Mouse (Mus musculus) MEL (cell line): ENCODE results near the gene Zfp804a.

Source experiments
- CHD1 ChIP-seq: IDR thresholded peaks from 2 replicates; pipeline ENCODE4 v1.6.1; 2012; ENCODE audit warnings: low read depth, mild to moderate bottlenecking, inconsistent platforms, low read length, improper control_type of control experiment
- CHD2 ChIP-seq: IDR thresholded peaks from 2 replicates; pipeline ENCODE4 v1.6.1; 2011; ENCODE audit warnings: low read length, improper control_type of control experiment
- CTCF ChIP-seq, 3 experiments: IDR thresholded peaks in 2 of 3; conservative IDR thresholded peaks in 1 of 3; 2 replicates each; pipeline ENCODE4 v1.5.1; 2011 to 2012; ENCODE audit warnings: low read length in 3 of 3, low read depth in 2 of 3, mild to moderate bottlenecking in 2 of 3, improper control_type of control experiment in 1 of 3, inconsistent platforms in 1 of 3, mixed read lengths in 1 of 3, moderate library complexity in 1 of 3; ENCODE audit not compliant: control insufficient read depth in 1 of 3, insufficient read depth in 1 of 3, poor library complexity in 1 of 3, severe bottlenecking in 1 of 3
- E2F4 ChIP-seq: IDR thresholded peaks from 2 replicates; pipeline ENCODE4 v1.6.1; 2011; ENCODE audit warnings: low read depth, low read length, improper control_type of control experiment, borderline replicate concordance
- EP300 ChIP-seq, 2 experiments: IDR thresholded peaks; 2 replicates each; pipeline ENCODE4 v1.6.1; 2011; ENCODE audit warnings: improper control_type of control experiment in 2 of 2, low read length in 2 of 2, low read depth in 1 of 2, mild to moderate bottlenecking in 1 of 2
- HCFC1 ChIP-seq: IDR thresholded peaks from 2 replicates; pipeline ENCODE4 v1.6.1; 2012; ENCODE audit warnings: low read depth, mild to moderate bottlenecking, inconsistent platforms, low read length, improper control_type of control experiment, moderate library complexity
- MEF2A ChIP-seq: IDR thresholded peaks from 2 replicates; pipeline ENCODE4 v1.6.1; 2014; ENCODE audit warnings: low read depth, mild to moderate bottlenecking, inconsistent platforms, low read length, improper control_type of control experiment; ENCODE audit not compliant: poor library complexity, insufficient replicate concordance, severe bottlenecking; ENCODE audit errors: extremely low read depth
- MXI1 ChIP-seq: IDR thresholded peaks from 2 replicates; pipeline ENCODE4 v1.6.1; 2011; ENCODE audit warnings: mild to moderate bottlenecking, low read depth, low read length, improper control_type of control experiment
- POLR2A ChIP-seq, 2 experiments: IDR thresholded peaks; 2 replicates each; pipeline ENCODE4 v1.6.1; 2011 to 2012; ENCODE audit warnings: low read length in 2 of 2, mild to moderate bottlenecking in 2 of 2, control low read depth in 1 of 2, improper control_type of control experiment in 1 of 2, low read depth in 1 of 2, moderate library complexity in 1 of 2; ENCODE audit not compliant: control insufficient read depth in 1 of 2, insufficient read depth in 1 of 2, poor library complexity in 1 of 2
- POLR2AphosphoS5 ChIP-seq: IDR thresholded peaks from 2 replicates; pipeline ENCODE4 v1.6.1; 2012; ENCODE audit warnings: low read depth, borderline replicate concordance, mild to moderate bottlenecking, inconsistent platforms, low read length, moderate library complexity, mixed read lengths
- RAD21 ChIP-seq: IDR thresholded peaks from 2 replicates; pipeline ENCODE4 v1.6.1; 2011; ENCODE audit warnings: mild to moderate bottlenecking, low read depth, low read length, improper control_type of control experiment
- TCF12 ChIP-seq: IDR thresholded peaks from 2 replicates; pipeline ENCODE4 v1.6.1; 2014; ENCODE audit warnings: low read depth, mild to moderate bottlenecking, inconsistent platforms, low read length, improper control_type of control experiment, moderate library complexity
- USF1 ChIP-seq: IDR thresholded peaks from 2 replicates; pipeline ENCODE4 v1.6.1; 2014; ENCODE audit warnings: low read depth, mild to moderate bottlenecking, inconsistent platforms, low read length, improper control_type of control experiment, moderate library complexity
- ZNF384 ChIP-seq: IDR thresholded peaks from 2 replicates; pipeline ENCODE4 v1.6.1; 2012; ENCODE audit warnings: low read depth, mild to moderate bottlenecking, inconsistent platforms, low read length, improper control_type of control experiment

DNA sequence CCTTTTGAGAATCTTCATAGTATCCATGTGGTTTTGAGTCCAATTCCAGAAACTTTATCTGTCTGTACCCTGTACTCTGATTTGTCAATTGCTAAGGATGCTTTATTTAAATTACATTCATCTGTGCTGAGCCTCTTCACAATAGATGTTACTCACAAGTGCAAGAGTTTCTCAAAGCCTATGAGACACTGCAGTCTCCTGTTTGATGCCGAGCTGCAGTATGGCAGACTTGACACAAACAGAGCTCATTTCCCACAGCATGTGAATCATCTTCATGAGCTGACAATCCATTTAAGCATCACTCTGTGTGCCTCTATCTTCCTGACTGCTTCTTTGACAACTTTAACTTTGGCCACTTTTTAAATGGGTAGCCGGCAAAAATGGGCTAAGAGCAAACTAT is 60.6 kb downstream of the Zfp804a start:
- TF ChIP-seq E2F4 (no peak), CTCF (IDR thresholded peaks at IDR 0.05 in 2 of 3, conservative IDR thresholded peaks at IDR 0.05 in 1 of 3; ENCODE audit: control insufficient read depth in 1 of 3, insufficient read depth in 1 of 3, low read depth in 2 of 3, low read length in 3 of 3, poor library complexity in 1 of 3, severe bottlenecking in 1 of 3) (no peak), USF1 (no peak), POLR2A (IDR thresholded peaks at IDR 0.05; ENCODE audit: control insufficient read depth in 1 of 2, insufficient read depth in 1 of 2, low read depth in 1 of 2, low read length in 2 of 2, poor library complexity in 1 of 2) (no peak), MEF2A (no peak), CHD2 (no peak), ZNF384 (no peak), TCF12 (no peak), MXI1 (no peak), POLR2AphosphoS5 (no peak), HCFC1 (no peak), CHD1 (no peak), RAD21 (no peak), EP300 (IDR thresholded peaks at IDR 0.05; ENCODE audit: low read depth in 1 of 2, low read length in 2 of 2) (no peak)
